Mouse (Mus musculus) limb, embryonic 15.5 days (tissue): ENCODE results near the gene Ctsm. TPM values are rescaled to one million over a fixed set of nuclear protein-coding genes. Genes with fewer than 3 reads are reported as not detected.
"Not testable (repeated sequence)": the region's sequence is repeated elsewhere in the genome, so short reads cannot be mapped to it uniquely, and the experiment has no call there.

Experiments
- ATAC-seq: fragments of 200-750 bp; cut with Nextera tagmentation; 2 replicates; pipeline ENCODE4 v1.8.0; 2017; ENCODE audit warnings: low read depth, moderate TSS enrichment; ENCODE audit not compliant: insufficient number of reproducible peaks, low FRiP score, low TSS enrichment
- H3K27ac ChIP-seq: fragments of 300-500 bp; sonication (generic); 2 replicates; pipeline ENCODE4 v1.5.1; 2015; ENCODE audit warnings: moderate library complexity, mild to moderate bottlenecking, inconsistent platforms
- H3K27me3 ChIP-seq: fragments of 300-500 bp; sonication (generic); 2 replicates; pipeline ENCODE4 v1.6.1; 2015; ENCODE audit warnings: inconsistent platforms
- H3K36me3 ChIP-seq: fragments of 300-500 bp; sonication (generic); 2 replicates; pipeline ENCODE4 v1.6.1; 2015; ENCODE audit warnings: inconsistent platforms
- H3K4me1 ChIP-seq: fragments of 300-500 bp; sonication (generic); 2 replicates; pipeline ENCODE4 v1.6.1; 2015; ENCODE audit warnings: inconsistent platforms
- H3K4me2 ChIP-seq: fragments of 300-500 bp; sonication (generic); 2 replicates; pipeline ENCODE4 v1.6.1; 2015; ENCODE audit warnings: mild to moderate bottlenecking, inconsistent platforms
- H3K4me3 ChIP-seq: fragments of 300-500 bp; sonication (generic); 2 replicates; pipeline ENCODE4 v1.5.1; 2015; ENCODE audit warnings: mild to moderate bottlenecking, inconsistent platforms
- H3K9ac ChIP-seq: fragments of 300-500 bp; sonication (generic); 2 replicates; pipeline ENCODE4 v1.6.1; 2015; ENCODE audit warnings: inconsistent platforms
- H3K9me3 ChIP-seq: fragments of 300-500 bp; sonication (generic); 2 replicates; pipeline ENCODE4 v1.6.1; 2016; ENCODE audit warnings: inconsistent platforms
- WGBS: fragments of 180-500 bp; shearing (Covaris S2); methylation state at CpG from one replicate; pipeline ENCODE4 v1.1.7; 2015; 5-methylcytosine and 5-hydroxymethylcytosine counted together
- polyA plus RNA-seq: library from polyadenylated mRNA; unstranded; fragments of >200 nt; fragmentation: Nextera tagmentation; extraction: Ambion mirVana; gene quantifications from 2 replicates; pipeline ENCODE4 v1.2.1, GENCODE M21; 2015

The Ctsm gene
- not detected in 2 replicates for polyA plus RNA-seq

- Histone ChIP-seq H3K36me3 (no peaks in the 10 kb centered on the region), H3K9ac (no peak within 1 kb of the TSS), H3K9me3 (0 out of 2 replicates have a peak, but pooled peaks cover 9% of the 10 kb centered on the region), H3K27ac (no peak within 1 kb of the TSS), H3K4me1 (no peaks in the 10 kb centered on the region), H3K4me3 (no peak within 1 kb of the TSS), H3K4me2 (no peak within 1 kb of the TSS), H3K27me3 (no peaks in the 10 kb centered on the region)
- ATAC-seq, result no peak
- WGBS, result 63% methylated on average over 4 of the region's 4 CpGs
These were observed at the start of gene Ctsm for GRCm38 (mm10) chr13:61541631-61542030. Ctsm (minus strand) TSS chr13:61541839.

- Histone ChIP-seq H3K27ac (no peak within 1 kb of the TSS), H3K4me2 (no peak within 1 kb of the TSS), H3K9ac (no peak within 1 kb of the TSS), H3K4me1 (no peaks in the 10 kb centered on the region), H3K36me3 (no peaks in the 10 kb centered on the region), H3K27me3 (no peaks in the 10 kb centered on the region), H3K4me3 (no peak within 1 kb of the TSS), H3K9me3 (0 out of 2 replicates have a peak, but pooled peaks cover 1% of the 10 kb centered on the region)
- ATAC-seq, result no peak
These were observed 28.4 kb upstream of the Ctsm start, which contains the start of gene Cts3 for GRCm38 (mm10) chr13:61570027-61570426. Cts3 (minus strand) TSS chr13:61570127.

DNA sequence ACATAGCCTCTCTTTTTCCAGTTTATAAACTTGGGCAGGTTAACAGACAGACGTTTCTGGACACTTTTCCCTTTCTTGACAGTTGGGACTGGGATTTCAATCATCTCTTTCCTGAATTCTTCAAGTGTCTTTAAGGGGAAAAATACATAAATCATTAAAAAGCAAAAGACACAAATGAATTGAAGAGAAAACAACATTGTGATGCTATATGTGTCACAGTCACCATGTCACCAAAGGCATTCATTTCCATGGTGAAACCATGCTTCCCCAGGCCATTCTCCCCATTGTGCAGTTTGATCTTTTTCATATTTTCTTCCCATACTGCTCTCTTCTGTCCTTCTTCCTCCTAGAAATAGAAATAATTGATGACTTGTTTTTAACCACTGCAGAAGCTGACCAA, 26.4 kb upstream of the Ctsm start, which contains the start of gene Gm49352:
TSS of gene Gm49352 (minus strand) at position 101 of the 400 bp plus-strand sequence.
- H3K4me3 ChIP-seq, H3K9me3 ChIP-seq, H3K27me3 ChIP-seq, H3K9ac ChIP-seq, ATAC-seq, H3K27ac ChIP-seq, H3K4me1 ChIP-seq, H3K36me3 ChIP-seq, H3K4me2 ChIP-seq: not testable (repeated sequence)
- WGBS, result 27% methylated on average over 1 of the region's 1 CpGs

Other genes starting within 250 kb of the Ctsm start
- gene Cts7, start 183.6 kb downstream of the Ctsm start, polyA plus RNA-seq, result not detected in 2 replicates
- gene Gm49352, start 26.3 kb upstream of the Ctsm start, polyA plus RNA-seq, result not detected in 2 replicates
- not detected in 2 replicates for gene Cts3, start 28.3 kb upstream of the Ctsm start, polyA plus RNA-seq